Mouse (Mus musculus) erythroblast, embryonic 14.5 days (primary cell): ENCODE data around the gene Atp6v0b.

Experiments used
- GATA1 ChIP-seq: IDR thresholded peaks from 2 replicates; pipeline ENCODE4 v1.6.1; 2012; ENCODE audit warnings: low read length, inconsistent platforms, mixed read lengths
- TAL1 ChIP-seq: IDR thresholded peaks from 3 replicates; pipeline ENCODE4 v1.6.1; 2012; ENCODE audit warnings: low read length, inconsistent platforms, mixed read lengths

DNA sequence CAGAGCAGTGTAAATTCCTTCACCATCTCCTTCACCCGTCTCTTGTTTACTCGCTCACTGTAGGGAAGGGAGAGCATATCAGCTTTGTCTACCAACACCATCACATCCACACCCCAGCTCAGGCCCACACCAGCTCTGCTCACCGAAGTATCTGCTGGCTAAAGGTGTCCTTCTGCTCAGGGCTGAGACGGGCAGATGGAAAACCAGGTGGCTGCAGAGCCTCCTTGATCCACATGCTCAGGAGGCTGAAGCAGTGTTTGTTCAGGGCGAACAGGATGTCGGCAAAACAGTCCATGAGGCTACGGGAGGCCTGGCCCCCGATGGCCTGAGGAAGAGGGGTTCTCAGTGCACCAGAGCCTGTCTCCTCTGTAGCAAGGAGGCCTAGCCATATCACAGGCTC, 7.5 kb upstream of the Atp6v0b start:
- TF ChIP-seq GATA1: no peak
- TF ChIP-seq TAL1: no peak
